Mouse (Mus musculus): Measurements from ENCODE around the gene Gm49510. TPM values are rescaled to one million over a fixed set of nuclear protein-coding genes. Genes with fewer than 3 reads are reported as not detected.

Gene Gm49510
- polyA plus RNA-seq, 1 experiment = not detected

DNA sequence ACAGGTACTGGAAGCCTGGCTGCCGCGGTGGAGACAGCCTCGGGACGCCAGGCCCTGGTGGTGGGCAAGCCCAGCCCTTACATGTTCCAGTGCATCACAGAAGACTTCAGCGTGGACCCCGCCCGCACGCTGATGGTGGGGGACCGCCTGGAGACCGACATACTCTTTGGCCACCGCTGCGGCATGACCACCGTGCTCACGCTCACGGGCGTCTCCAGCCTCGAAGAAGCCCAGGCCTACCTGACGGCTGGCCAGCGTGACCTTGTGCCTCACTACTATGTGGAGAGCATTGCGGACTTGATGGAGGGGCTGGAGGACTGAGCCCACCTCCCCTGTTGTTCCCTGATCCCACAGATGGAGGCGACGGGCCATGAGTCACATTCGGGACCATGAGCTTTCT is 18.7 kb downstream of the Gm49510 start:
- Histone ChIP-seq H3K27me3 (ENCODE audit: control insufficient read depth, insufficient read depth, low read length) (no peaks in the 10 kb centered on the region), H3K27ac (ENCODE audit: control insufficient read depth, insufficient read depth, low read depth, low read length) (no peak overlapping the region), H3K36me3 (ENCODE audit: control insufficient read depth, insufficient read depth, low read length) (no peaks in the 10 kb centered on the region), H3K4me1 (ENCODE audit: control insufficient read depth, insufficient read depth, low read length) (peaks cover 6% of the 10 kb centered on the region), H3K4me3 (ENCODE audit: control insufficient read depth, low read depth, low read length) (no peak overlapping the region)
- TF ChIP-seq CTCF (IDR thresholded peaks at IDR 0.05; ENCODE audit: control insufficient read depth, insufficient read depth, insufficient replicate concordance, low read depth, low read length) (no peak), POLR2A (IDR thresholded peaks at IDR 0.05; ENCODE audit: control insufficient read depth, low read depth, low read length) (no peak)

- Histone ChIP-seq H3K27ac (ENCODE audit: control insufficient read depth, insufficient read depth, low read depth, low read length) (no peak overlapping the region), H3K4me3 (ENCODE audit: control insufficient read depth, low read depth, low read length) (no peak overlapping the region), H3K27me3 (ENCODE audit: control insufficient read depth, insufficient read depth, low read length) (no peaks in the 10 kb centered on the region), H3K4me1 (ENCODE audit: control insufficient read depth, insufficient read depth, low read length) (no peaks in the 10 kb centered on the region), H3K36me3 (ENCODE audit: control insufficient read depth, insufficient read depth, low read length) (no peaks in the 10 kb centered on the region)
- TF ChIP-seq POLR2A (IDR thresholded peaks at IDR 0.05; ENCODE audit: control insufficient read depth, low read depth, low read length) (no peak), CTCF (IDR thresholded peaks at IDR 0.05; ENCODE audit: control insufficient read depth, insufficient read depth, insufficient replicate concordance, low read depth, low read length) (no peak)
Measured at GRCm38 (mm10) chr15:78919914-78920313, 20.4 kb downstream of the Gm49510 start.

DNA sequence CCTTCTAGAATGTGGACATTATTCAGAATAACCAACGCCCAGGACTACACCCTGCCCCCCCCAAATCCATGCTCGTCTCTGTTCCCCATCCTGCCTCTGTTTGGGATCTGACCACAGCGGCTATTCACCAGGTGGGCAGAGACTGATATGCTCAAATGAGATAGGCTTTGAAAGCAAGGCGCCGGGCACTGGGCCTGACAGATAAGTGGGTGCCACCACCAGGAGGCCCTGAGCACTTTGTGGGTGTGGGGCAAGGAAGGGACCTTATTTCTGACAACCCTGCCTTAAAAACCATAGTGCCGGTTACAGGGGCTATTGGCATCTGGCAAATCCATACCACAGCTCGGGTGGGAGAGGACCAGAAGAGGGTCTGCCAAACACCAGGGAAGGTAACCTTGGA is 23.2 kb downstream of the Gm49510 start:
- Histone ChIP-seq H3K27ac (ENCODE audit: control insufficient read depth, insufficient read depth, low read depth, low read length) (no peak overlapping the region), H3K4me1 (ENCODE audit: control insufficient read depth, insufficient read depth, low read length) (peaks cover 24% of the 10 kb centered on the region), H3K36me3 (ENCODE audit: control insufficient read depth, insufficient read depth, low read length) (no peaks in the 10 kb centered on the region), H3K4me3 (ENCODE audit: control insufficient read depth, low read depth, low read length) (no peak overlapping the region), H3K27me3 (ENCODE audit: control insufficient read depth, insufficient read depth, low read length) (no peaks in the 10 kb centered on the region)
- no peak for TF ChIP-seq POLR2A (IDR thresholded peaks at IDR 0.05; ENCODE audit: control insufficient read depth, low read depth, low read length)
- no peak for TF ChIP-seq CTCF (IDR thresholded peaks at IDR 0.05; ENCODE audit: control insufficient read depth, insufficient read depth, insufficient replicate concordance, low read depth, low read length)

GRCm38 (mm10) chr15:78923585-78923984 is 24.1 kb downstream of the Gm49510 start:
- Histone ChIP-seq H3K36me3 (ENCODE audit: control insufficient read depth, insufficient read depth, low read length) (no peaks in the 10 kb centered on the region), H3K4me1 (ENCODE audit: control insufficient read depth, insufficient read depth, low read length) (peaks cover 26% of the 10 kb centered on the region), H3K27ac (ENCODE audit: control insufficient read depth, insufficient read depth, low read depth, low read length) (no peak overlapping the region), H3K4me3 (ENCODE audit: control insufficient read depth, low read depth, low read length) (no peak overlapping the region), H3K27me3 (ENCODE audit: control insufficient read depth, insufficient read depth, low read length) (no peaks in the 10 kb centered on the region)
- TF ChIP-seq POLR2A (IDR thresholded peaks at IDR 0.05; ENCODE audit: control insufficient read depth, low read depth, low read length) (0 out of 2 replicates have a peak, but pooled peaks have one; percentile 3), CTCF (IDR thresholded peaks at IDR 0.05; ENCODE audit: control insufficient read depth, insufficient read depth, insufficient replicate concordance, low read depth, low read length) (no peak)

- Histone ChIP-seq H3K27me3 (ENCODE audit: control insufficient read depth, insufficient read depth, low read length) (no peaks in the 10 kb centered on the region), H3K4me3 (ENCODE audit: control insufficient read depth, low read depth, low read length) (no peak overlapping the region), H3K27ac (ENCODE audit: control insufficient read depth, insufficient read depth, low read depth, low read length) (no peak overlapping the region), H3K4me1 (ENCODE audit: control insufficient read depth, insufficient read depth, low read length) (peaks cover 30% of the 10 kb centered on the region), H3K36me3 (ENCODE audit: control insufficient read depth, insufficient read depth, low read length) (no peaks in the 10 kb centered on the region)
- TF ChIP-seq CTCF (IDR thresholded peaks at IDR 0.05; ENCODE audit: control insufficient read depth, insufficient read depth, insufficient replicate concordance, low read depth, low read length) (no peak), POLR2A (IDR thresholded peaks at IDR 0.05; ENCODE audit: control insufficient read depth, low read depth, low read length) (no peak)
Measured at GRCm38 (mm10) chr15:78925129-78925528, 25.7 kb downstream of the Gm49510 start.

- Histone ChIP-seq H3K27ac (ENCODE audit: control insufficient read depth, insufficient read depth, low read depth, low read length) (peak within 1 kb of the TSS; percentile 74), H3K27me3 (ENCODE audit: control insufficient read depth, insufficient read depth, low read length) (no peaks in the 10 kb centered on the region), H3K4me3 (ENCODE audit: control insufficient read depth, low read depth, low read length) (peak within 1 kb of the TSS; percentile 80), H3K36me3 (ENCODE audit: control insufficient read depth, insufficient read depth, low read length) (no peaks in the 10 kb centered on the region), H3K4me1 (ENCODE audit: control insufficient read depth, insufficient read depth, low read length) (peaks cover 30% of the 10 kb centered on the region)
- no peak for TF ChIP-seq CTCF (IDR thresholded peaks at IDR 0.05; ENCODE audit: control insufficient read depth, insufficient read depth, insufficient replicate concordance, low read depth, low read length)
- TF ChIP-seq POLR2A (IDR thresholded peaks at IDR 0.05; ENCODE audit: control insufficient read depth, low read depth, low read length) = peak; percentile 67
Measured at GRCm38 (mm10) chr15:78926021-78926919, 26.8 kb downstream of the Gm49510 start, which contains the start of gene Lgals1. Gene Lgals1 (plus strand): TSS chr15:78926725.

- H3K36me3 ChIP-seq (ENCODE audit: control insufficient read depth, insufficient read depth, low read length) = no peaks in the 10 kb centered on the region
- H3K27ac ChIP-seq (ENCODE audit: control insufficient read depth, insufficient read depth, low read depth, low read length) = peak overlapping the region; percentile 57
- no peaks in the 10 kb centered on the region for H3K27me3 ChIP-seq (ENCODE audit: control insufficient read depth, insufficient read depth, low read length)
- TF ChIP-seq CTCF (IDR thresholded peaks at IDR 0.05; ENCODE audit: control insufficient read depth, insufficient read depth, insufficient replicate concordance, low read depth, low read length) (no peak), POLR2A (IDR thresholded peaks at IDR 0.05; ENCODE audit: control insufficient read depth, low read depth, low read length) (no peak)
- peaks cover 30% of the 10 kb centered on the region for H3K4me1 ChIP-seq (ENCODE audit: control insufficient read depth, insufficient read depth, low read length)
- peak overlapping the region; percentile 80 for H3K4me3 ChIP-seq (ENCODE audit: control insufficient read depth, low read depth, low read length)
Measured at GRCm38 (mm10) chr15:78927021-78927787, 27.7 kb downstream of the Gm49510 start.

All from testis, adult 2 months (tissue).